Mouse (Mus musculus): Measurements from ENCODE around the gene Mbnl2. TPM values are rescaled to one million over a fixed set of nuclear protein-coding genes. Genes with fewer than 3 reads are reported as not detected.

Mbnl2 gene
- total and polyA plus RNA-seq, 3 experiments, result 5.6 to 8.6 TPM; not detected in 1

DNA sequence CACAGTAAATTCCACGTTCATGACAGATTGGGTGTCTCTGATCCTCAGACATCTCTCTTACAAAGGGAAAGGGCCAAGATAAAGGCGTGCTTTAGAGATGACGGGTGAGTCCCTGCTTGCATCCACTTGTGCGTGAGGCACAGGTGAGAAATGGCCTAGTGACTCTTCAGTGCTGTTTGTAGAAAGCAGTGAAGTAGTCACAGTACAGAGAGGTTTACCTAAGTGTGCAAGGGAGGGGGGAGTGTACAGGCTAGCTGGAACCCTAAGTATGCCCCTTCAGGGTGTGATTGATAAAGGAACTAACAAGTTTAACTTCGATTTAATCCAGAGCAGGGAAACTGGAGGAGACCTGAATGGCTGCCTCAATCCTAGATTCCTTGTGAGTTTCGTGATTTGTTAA, 130.8 kb downstream of the Mbnl2 start:
- TF ChIP-seq MAX (IDR thresholded peaks at IDR 0.05; ENCODE audit: low read length), result no peak
- no peak for TF ChIP-seq ZNF384 (IDR thresholded peaks at IDR 0.05; ENCODE audit: low read depth, low read length)
- no peak for TF ChIP-seq ZKSCAN1 (IDR thresholded peaks at IDR 0.05; ENCODE audit: low read depth, low read length)
- TF ChIP-seq MYB (IDR thresholded peaks at IDR 0.05; ENCODE audit: low read depth, low read length), result no peak
- no peak for TF ChIP-seq MEF2A (IDR thresholded peaks at IDR 0.05; ENCODE audit: extremely low read depth, insufficient replicate concordance, low read depth, low read length, poor library complexity, severe bottlenecking)
- TF ChIP-seq USF1 (IDR thresholded peaks at IDR 0.05; ENCODE audit: low read depth, low read length), result no peak
- no peak for TF ChIP-seq POLR2A (IDR thresholded peaks at IDR 0.05; ENCODE audit: control insufficient read depth in 1 of 2, insufficient read depth in 1 of 2, low read depth in 1 of 2, low read length in 2 of 2, poor library complexity in 1 of 2)
- no peak for TF ChIP-seq BHLHE40 (IDR thresholded peaks at IDR 0.05; ENCODE audit: borderline replicate concordance, low read depth, low read length)
- TF ChIP-seq SIN3A (IDR thresholded peaks at IDR 0.05; ENCODE audit: low read length), result no peak
- no peak for TF ChIP-seq NRF1 (IDR thresholded peaks at IDR 0.05; ENCODE audit: insufficient read depth, low read depth, low read length, poor library complexity, severe bottlenecking)
- no peak for TF ChIP-seq EP300 (IDR thresholded peaks at IDR 0.05; ENCODE audit: low read depth in 1 of 2, low read length in 2 of 2)
- TF ChIP-seq USF2 (IDR thresholded peaks at IDR 0.05; ENCODE audit: borderline replicate concordance in 1 of 2, insufficient read depth in 1 of 2, low read depth in 1 of 2, low read length in 2 of 2), result no peak
- no peak for TF ChIP-seq CHD1 (IDR thresholded peaks at IDR 0.05; ENCODE audit: low read depth, low read length)
- H3K4me3 ChIP-seq (ENCODE audit: control insufficient read depth in 1 of 2, insufficient read depth in 1 of 2, low read depth in 2 of 2, low read length in 2 of 2), result no peak overlapping the region

DNA sequence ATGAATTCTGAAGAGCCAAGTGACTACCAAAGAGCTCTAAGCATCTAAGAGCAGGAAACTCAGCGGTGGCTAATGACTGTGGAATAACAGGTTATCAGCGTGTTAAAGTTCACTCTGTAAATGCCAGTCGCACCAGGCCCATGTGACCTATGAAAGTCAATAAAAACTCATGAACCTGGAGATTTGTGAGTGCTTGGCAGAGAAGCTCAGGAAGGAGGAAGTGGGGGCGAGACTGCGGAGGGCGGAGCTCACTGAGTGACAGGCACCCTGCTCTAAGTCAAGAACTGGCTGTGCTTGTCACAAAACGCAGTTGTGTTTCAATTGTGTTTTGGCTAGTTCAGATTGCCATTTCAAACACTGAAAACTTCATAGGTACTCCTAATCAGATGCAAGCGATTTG, 131.4 kb downstream of the Mbnl2 start:
- peak; percentile 63; the same call in 1 of the 2 replicates for TF ChIP-seq USF1 (IDR thresholded peaks at IDR 0.05; ENCODE audit: low read depth, low read length)
- TF ChIP-seq JUND (IDR thresholded peaks at IDR 0.05; ENCODE audit: low read depth, low read length), result no peak
- TF ChIP-seq ELF1 (IDR thresholded peaks at IDR 0.05; ENCODE audit: low read depth, low read length), result peak; percentile 27; the same call in 1 of the 2 replicates
- no peak overlapping the region for H3K9ac ChIP-seq (ENCODE audit: control insufficient read depth, low read depth, low read length, poor library complexity, severe bottlenecking)
- H3K4me3 ChIP-seq (ENCODE audit: control insufficient read depth in 1 of 2, insufficient read depth in 1 of 2, low read depth in 2 of 2, low read length in 2 of 2), result no peak overlapping the region
- peaks cover 0 to 2% of the 10 kb centered on the region in 2 experiments; a peak in 1 of 4 replicates for H3K36me3 ChIP-seq (ENCODE audit: control insufficient read depth in 1 of 2, insufficient read depth in 2 of 2, low read length in 2 of 2)
- no peaks in the 10 kb centered on the region for H3K27me3 ChIP-seq (ENCODE audit: control insufficient read depth in 1 of 2, insufficient read depth in 2 of 2, low read length in 2 of 2)
- H3K4me1 ChIP-seq (ENCODE audit: control insufficient read depth in 1 of 2, insufficient read depth in 2 of 2, low read length in 2 of 2), result peaks cover 0 to 3% of the 10 kb centered on the region in 2 experiments; a peak in 2 of 4 replicates
- H3K79me2 ChIP-seq (ENCODE audit: control insufficient read depth, insufficient read depth, low read length, poor library complexity), result no peaks in the 10 kb centered on the region
- peak; percentile 70 for DNase-seq (ENCODE audit: low read depth, low spot score)
- no peaks in the 10 kb centered on the region for H3K9me3 ChIP-seq (replicated peaks; ENCODE audit: insufficient read depth, low read length)
- H3K27ac ChIP-seq (ENCODE audit: control insufficient read depth, low read depth, low read length), result no peak overlapping the region

More for the DNA sequence above, 130.8 kb downstream of the Mbnl2 start:
- H3K79me2 ChIP-seq (ENCODE audit: control insufficient read depth, insufficient read depth, low read length, poor library complexity), result no peaks in the 10 kb centered on the region
- no peak overlapping the region for H3K27ac ChIP-seq (ENCODE audit: control insufficient read depth, low read depth, low read length)
- peaks cover 0 to 2% of the 10 kb centered on the region in 2 experiments; a peak in 1 of 4 replicates for H3K36me3 ChIP-seq (ENCODE audit: control insufficient read depth in 1 of 2, insufficient read depth in 2 of 2, low read length in 2 of 2)
- no peak for DNase-seq (ENCODE audit: low read depth, low spot score)
- no peaks in the 10 kb centered on the region for H3K9me3 ChIP-seq (replicated peaks; ENCODE audit: insufficient read depth, low read length)
- H3K27me3 ChIP-seq (ENCODE audit: control insufficient read depth in 1 of 2, insufficient read depth in 2 of 2, low read length in 2 of 2), result no peaks in the 10 kb centered on the region
- peaks cover 0 to 3% of the 10 kb centered on the region in 2 experiments; a peak in 2 of 4 replicates for H3K4me1 ChIP-seq (ENCODE audit: control insufficient read depth in 1 of 2, insufficient read depth in 2 of 2, low read length in 2 of 2)
- H3K9ac ChIP-seq (ENCODE audit: control insufficient read depth, low read depth, low read length, poor library complexity, severe bottlenecking), result no peak overlapping the region

Data from MEL (cell line).